Mouse (Mus musculus) cerebellum, postnatal 36 days (tissue): Measurements from ENCODE around the gene Olfr417.
"Not testable (repeated sequence)": the region's sequence is repeated elsewhere in the genome, so short reads cannot be mapped to it uniquely, and the experiment has no call there.

Experiments used
- DNase-seq, 2 experiments: peaks; one replicate each; pipeline ENCODE4 v3.0.0; 2021 to 2022; ENCODE audit warnings: mixed read lengths in 2 of 2

The Olfr417 gene

GRCm38 (mm10) chr1:174364882-174365451 is at the start of gene Olfr417:
Gene Olfr417 (plus strand): TSS chr1:174365122.
- DNase-seq: no peak

- no peak for DNase-seq
These were observed 47.6 kb upstream of the Olfr417 start for GRCm38 (mm10) chr1:174317308-174317707.

DNA sequence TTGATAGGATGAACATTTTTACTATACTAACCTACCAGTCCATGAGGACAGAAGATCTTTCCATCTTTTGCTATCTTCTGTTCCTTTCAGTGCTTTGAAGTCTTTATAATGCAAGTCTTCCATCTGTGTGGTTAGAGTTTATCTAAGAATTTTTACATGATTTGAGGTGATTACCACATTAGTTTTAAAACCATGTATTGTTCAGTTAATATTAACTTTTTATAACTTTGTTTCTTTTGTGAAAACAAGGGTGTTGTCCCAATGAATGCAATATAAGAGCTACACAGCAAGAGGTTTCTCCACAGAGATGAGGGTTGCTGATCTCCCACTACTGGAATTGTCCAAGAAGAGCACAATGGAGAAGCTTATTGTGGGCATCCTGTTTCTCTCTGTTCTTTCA is 34.7 kb upstream of the Olfr417 start, which contains the start of gene Mptx1:
Gene Mptx1, plus strand, starts transcription at position 301 of the 400 bp plus-strand sequence.
- DNase-seq: no peak

DNA sequence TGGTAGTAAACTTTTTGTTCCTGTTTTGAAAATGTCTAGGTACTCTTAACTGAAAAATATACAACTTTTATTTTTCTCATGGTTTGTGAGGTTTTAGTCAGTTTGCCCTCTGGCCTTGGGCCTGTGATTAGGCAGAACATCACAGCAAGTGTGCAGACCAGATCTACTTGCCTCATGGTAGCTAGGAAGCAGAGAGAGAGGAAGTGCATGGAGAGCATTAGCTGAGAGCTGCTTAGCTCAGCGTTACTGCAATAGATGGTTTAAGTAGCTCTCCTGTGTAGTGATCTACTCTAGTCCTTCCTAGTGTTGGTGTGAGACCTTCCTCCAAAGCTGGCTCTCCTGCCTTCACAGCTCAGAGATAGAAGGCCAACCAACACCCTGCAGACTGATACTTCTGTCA is 11.3 kb upstream of the Olfr417 start:
- DNase-seq: not testable (repeated sequence)

- DNase-seq: no peak
These were observed 10.3 kb upstream of the Olfr417 start for GRCm38 (mm10) chr1:174354640-174355039.

GRCm38 (mm10) chr1:174373799-174374198 is 8.9 kb downstream of the Olfr417 start:
- DNase-seq: no peak

DNA sequence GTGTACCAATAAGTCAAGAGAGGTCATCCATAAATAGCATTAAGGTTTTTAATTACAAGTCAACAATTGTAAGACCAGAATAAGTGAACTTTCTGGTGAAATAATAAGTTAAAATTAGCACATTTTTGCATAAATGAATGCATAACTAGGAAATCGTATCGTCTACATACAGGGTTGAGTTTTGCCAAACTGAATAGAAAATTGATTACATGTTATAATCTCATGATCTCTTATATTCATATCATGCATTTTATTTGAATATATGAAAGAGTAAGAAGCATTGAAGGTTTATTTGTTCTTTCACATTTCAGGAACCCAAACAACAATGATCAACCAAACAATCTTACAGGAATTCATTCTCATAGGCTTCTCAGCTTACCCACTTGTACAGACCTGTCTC is 25.8 kb downstream of the Olfr417 start, which contains the start of gene Olfr248:
Gene Olfr248, plus strand, starts transcription at position 301 of the 400 bp plus-strand sequence.
- DNase-seq: no peak

GRCm38 (mm10) chr1:174422959-174423358 is 58.0 kb downstream of the Olfr417 start:
- no peak for DNase-seq

DNA sequence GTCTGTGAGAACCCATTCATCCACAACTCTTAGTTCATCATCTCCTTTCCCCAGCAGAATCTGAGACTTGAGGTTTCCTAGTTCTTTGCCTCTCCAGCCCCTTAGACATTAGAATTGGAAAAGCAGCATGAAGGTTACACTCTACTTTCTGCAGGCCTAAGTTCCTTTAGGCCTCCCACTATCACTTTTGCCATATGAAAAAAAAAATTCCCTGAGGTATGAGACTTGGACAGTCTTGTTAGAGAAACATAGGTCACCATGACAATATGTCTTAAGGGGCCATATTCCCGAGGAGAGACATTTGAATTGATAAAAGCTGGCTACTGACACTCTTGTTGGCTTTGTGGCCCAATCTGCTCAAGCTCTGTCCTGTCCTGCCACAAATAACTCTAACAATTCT is 58.8 kb downstream of the Olfr417 start, which contains the start of gene Olfr414:
Gene Olfr414, plus strand, starts transcription at position 301 of the 400 bp plus-strand sequence.
- no peak for DNase-seq
